Mouse (Mus musculus) small intestine, adult 2 months (tissue): ENCODE measurements at regions not wholly inside any gene's neighbourhood (a gene's known extent, or its start where the extent isn't known, plus 50 kb on each side); places are given as distances from the start of the nearest gene placed in this dataset.

ENCODE experiments used
- H3K27ac ChIP-seq: fragments of 200-500 bp; 2 replicates; pipeline ENCODE4 v1.5.1; 2012; ENCODE audit warnings: low read depth, low read length, control low read depth, inconsistent platforms; ENCODE audit not compliant: insufficient read depth
- H3K27me3 ChIP-seq: fragments of 200-500 bp; 2 replicates; pipeline ENCODE4 v1.6.1; 2012; ENCODE audit warnings: mild to moderate bottlenecking, moderate library complexity, low read length, inconsistent platforms; ENCODE audit not compliant: control insufficient read depth, insufficient read depth
- H3K36me3 ChIP-seq: fragments of 200-500 bp; 2 replicates; pipeline ENCODE4 v1.6.1; 2012; ENCODE audit warnings: mild to moderate bottlenecking, low read length, control low read depth, inconsistent platforms; ENCODE audit not compliant: control insufficient read depth, insufficient read depth
- H3K4me1 ChIP-seq: fragments of 200-500 bp; 2 replicates; pipeline ENCODE4 v1.6.1; 2012; ENCODE audit warnings: low read length, inconsistent platforms, mixed read lengths; ENCODE audit not compliant: control insufficient read depth, insufficient read depth, insufficient read length
- H3K4me3 ChIP-seq: fragments of 200-500 bp; 2 replicates; pipeline ENCODE4 v1.5.1; 2012; ENCODE audit warnings: low read depth, mild to moderate bottlenecking, control low read depth, inconsistent platforms, low read length, moderate library complexity
- CTCF ChIP-seq: fragments of 200-500 bp; IDR thresholded peaks from 2 replicates; pipeline ENCODE4 v1.5.1; 2012; ENCODE audit warnings: low read depth, mild to moderate bottlenecking, control low read depth, inconsistent platforms, low read length, moderate library complexity, mixed read lengths; ENCODE audit not compliant: insufficient replicate concordance, insufficient read length; ENCODE audit errors: extremely low read depth
- POLR2A ChIP-seq: fragments of 200-500 bp; IDR thresholded peaks from 2 replicates; pipeline ENCODE4 v1.6.1; 2012; ENCODE audit warnings: low read depth, mild to moderate bottlenecking, control low read depth, inconsistent platforms, low read length, moderate library complexity
- WGBS: fragments of 180-500 bp; shearing (Covaris S2); methylation state at CpG from one replicate; pipeline ENCODE4 v1.1.7; 2018; 5-methylcytosine and 5-hydroxymethylcytosine counted together

GRCm38 (mm10) chr12:58901931-58902330 lies 109.9 kb downstream of the Sec23a start:
- Histone ChIP-seq H3K27me3 (no peaks in the 10 kb centered on the region), H3K4me3 (no peak overlapping the region), H3K27ac (no peak overlapping the region), H3K36me3 (no peaks in the 10 kb centered on the region), H3K4me1 (no peaks in the 10 kb centered on the region)
- 63% methylated on average over 3 of the region's 3 CpGs for WGBS
- TF ChIP-seq CTCF (no peak), POLR2A (no peak)

GRCm38 (mm10) chr12:58875808-58876207 lies 136.0 kb downstream of the Sec23a start:
- Histone ChIP-seq H3K4me3 (no peak overlapping the region), H3K27ac (no peak overlapping the region), H3K4me1 (no peaks in the 10 kb centered on the region), H3K36me3 (no peaks in the 10 kb centered on the region), H3K27me3 (no peaks in the 10 kb centered on the region)
- WGBS, result 68% methylated on average over 2 of the region's 2 CpGs
- TF ChIP-seq POLR2A (no peak), CTCF (no peak)

- H3K27ac ChIP-seq, result no peak overlapping the region
- H3K27me3 ChIP-seq, result no peaks in the 10 kb centered on the region
Measured at GRCm38 (mm10) chr12:58872465-58872864, 139.4 kb downstream of the Sec23a start.

GRCm38 (mm10) chr12:58856498-58856897 lies 155.3 kb downstream of the Sec23a start:
- Histone ChIP-seq H3K4me3 (no peak overlapping the region), H3K36me3 (no peaks in the 10 kb centered on the region), H3K27me3 (no peaks in the 10 kb centered on the region), H3K4me1 (no peaks in the 10 kb centered on the region), H3K27ac (no peak overlapping the region)
- TF ChIP-seq POLR2A (no peak), CTCF (no peak)
- 50% methylated on average over 2 of the region's 2 CpGs for WGBS

More at GRCm38 (mm10) chr12:58872465-58872864, 139.4 kb downstream of the Sec23a start:
- H3K4me1 ChIP-seq, result no peaks in the 10 kb centered on the region
- no peak for TF ChIP-seq CTCF
- no peak for TF ChIP-seq POLR2A
- no peak overlapping the region for H3K4me3 ChIP-seq
- H3K36me3 ChIP-seq, result no peaks in the 10 kb centered on the region

- no peaks in the 10 kb centered on the region for H3K4me1 ChIP-seq
- WGBS, result 59% methylated on average over 6 of the region's 6 CpGs
- H3K27ac ChIP-seq, result no peak overlapping the region
- no peaks in the 10 kb centered on the region for H3K36me3 ChIP-seq
- H3K27me3 ChIP-seq, result no peaks in the 10 kb centered on the region
- TF ChIP-seq CTCF (no peak), POLR2A (no peak)
- H3K4me3 ChIP-seq, result no peak overlapping the region
Measured at GRCm38 (mm10) chr12:58851677-58852385, 160.0 kb downstream of the Sec23a start.

GRCm38 (mm10) chr12:58829656-58830055 lies 182.2 kb downstream of the Sec23a start:
- TF ChIP-seq POLR2A, result no peak
- no peak for TF ChIP-seq CTCF
- Histone ChIP-seq H3K4me3 (no peak overlapping the region), H3K27ac (no peak overlapping the region), H3K4me1 (no peaks in the 10 kb centered on the region), H3K27me3 (no peaks in the 10 kb centered on the region), H3K36me3 (no peaks in the 10 kb centered on the region)
- 59% methylated on average over 1 of the region's 1 CpGs for WGBS

- H3K4me1 ChIP-seq, result no peaks in the 10 kb centered on the region
- TF ChIP-seq CTCF (no peak), POLR2A (no peak)
Measured at GRCm38 (mm10) chr12:58827864-58828263, 184.0 kb downstream of the Sec23a start.

More at GRCm38 (mm10) chr12:58827864-58828263, 184.0 kb downstream of the Sec23a start:
- Histone ChIP-seq H3K36me3 (no peaks in the 10 kb centered on the region), H3K27me3 (no peaks in the 10 kb centered on the region), H3K4me3 (no peak overlapping the region), H3K27ac (no peak overlapping the region)
